Mouse (Mus musculus): ENCODE results near the gene Erap1.
A peak's percentile ranks its signal among the peaks of the same experiment; 100 is the strongest.
"Not testable (repeated sequence)": the region's sequence is repeated elsewhere in the genome, so short reads cannot be mapped to it uniquely, and the experiment has no call there.

The Erap1 gene

DNA sequence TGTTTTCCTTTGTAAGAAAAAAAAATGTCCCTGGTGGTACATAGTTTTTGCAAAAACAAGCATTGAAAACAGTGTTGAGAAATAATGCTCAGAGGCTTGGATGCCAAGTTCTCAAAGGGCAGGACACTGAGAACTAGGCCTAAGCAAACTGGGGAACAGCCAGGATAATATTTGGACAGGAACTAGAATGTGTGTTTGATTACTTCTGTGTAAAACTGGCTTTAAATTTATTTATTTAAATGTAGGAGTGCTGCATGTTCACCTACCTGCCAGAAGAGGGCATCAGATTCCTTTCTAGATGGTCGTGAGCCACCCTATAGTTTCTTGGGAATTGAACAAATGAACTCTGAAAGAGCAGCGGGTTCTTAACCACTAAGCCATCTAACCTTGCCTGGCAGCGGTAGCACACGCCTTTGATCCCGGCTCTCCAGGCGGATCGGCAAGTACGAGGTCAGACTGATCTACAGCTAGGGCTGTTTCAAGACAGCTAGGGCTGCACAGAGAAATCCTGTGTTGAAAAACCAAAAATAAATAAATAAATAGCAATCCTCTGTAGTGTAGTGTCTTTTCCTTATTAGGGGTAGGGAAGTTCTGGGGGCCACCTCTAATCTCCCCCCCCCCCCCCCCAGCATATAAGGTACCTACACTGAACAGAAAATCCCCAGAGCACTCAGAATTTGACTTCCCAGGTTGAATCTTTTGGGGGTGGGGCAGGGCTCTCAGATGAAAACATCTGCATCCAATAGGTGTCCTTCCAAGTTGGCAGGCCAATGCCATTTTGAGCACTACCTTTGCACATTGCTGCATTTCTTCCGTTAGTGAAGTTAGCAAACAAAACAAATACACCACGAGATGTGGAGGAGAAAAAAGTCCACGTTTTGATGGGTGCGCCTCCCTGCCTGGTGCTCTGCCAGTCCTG is at the start of gene Erap1:
TSS of gene Erap1 (plus strand) at position 776 of the 919 bp plus-strand sequence.
- peak; percentile 65 for DNase-seq (ENCODE audit: inconsistent ontology term)

DNA sequence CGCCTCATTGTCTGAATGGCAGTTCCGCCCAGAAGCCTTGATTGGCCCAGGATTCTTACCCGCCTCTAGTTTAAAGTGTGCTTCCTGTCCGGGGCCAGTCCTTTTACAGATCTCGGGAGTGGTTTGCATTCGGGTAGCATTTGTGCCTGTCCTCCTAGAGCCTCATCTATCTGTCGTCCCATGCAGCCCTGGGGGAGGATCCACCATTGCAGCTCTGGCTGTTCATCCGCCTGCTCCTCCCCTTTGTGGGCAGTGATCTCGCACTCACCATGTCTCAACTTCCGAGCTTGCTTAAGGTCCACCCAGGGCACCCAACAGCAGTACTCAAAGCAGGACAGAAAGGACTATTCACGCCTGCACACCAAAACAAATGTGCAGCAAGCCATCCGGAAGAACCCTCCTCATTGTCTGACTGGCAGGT is 48.0 kb upstream of the Erap1 start:
- peak; percentile 1 for DNase-seq (ENCODE audit: inconsistent ontology term)

DNA sequence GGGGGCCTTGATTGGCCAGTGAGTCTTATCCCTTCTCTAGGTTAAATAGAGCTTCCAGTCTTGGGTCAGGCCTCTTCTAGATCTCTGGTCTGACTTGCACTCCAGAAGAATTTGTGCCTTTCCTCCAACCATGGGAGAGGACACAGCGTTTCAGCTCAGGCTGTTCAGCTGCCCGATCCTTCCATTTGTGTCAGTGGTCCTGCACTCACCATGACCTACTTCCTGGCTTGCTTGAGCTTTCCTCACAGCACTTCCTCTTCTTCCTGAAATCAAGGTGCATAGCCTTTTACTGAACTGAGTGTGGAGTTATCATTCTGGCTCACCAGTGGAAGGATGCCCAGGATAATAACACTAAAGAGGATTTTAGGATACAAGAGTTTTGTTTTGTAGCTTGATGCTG is 47.5 kb upstream of the Erap1 start:
- not testable (repeated sequence) for DNase-seq (ENCODE audit: inconsistent ontology term)

DNA sequence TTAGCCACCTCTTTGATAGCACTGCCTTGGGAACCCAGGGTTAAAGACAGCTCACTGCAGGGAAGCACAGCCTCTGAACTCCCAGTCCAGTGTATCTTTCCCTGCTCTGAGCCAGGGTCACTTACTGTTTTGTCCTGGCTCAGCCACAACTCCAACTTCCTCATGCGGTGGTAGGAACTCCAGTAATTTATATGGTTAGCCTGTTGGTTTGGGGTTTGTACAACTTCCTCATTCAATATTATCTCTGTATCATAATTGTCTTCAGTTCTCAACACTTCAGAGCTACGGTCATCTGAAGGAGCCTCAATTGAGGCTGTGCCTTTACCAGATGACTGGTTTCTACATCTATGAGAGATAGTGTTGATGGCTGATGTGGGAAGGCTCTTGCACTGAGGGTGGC is 42.3 kb upstream of the Erap1 start:
- DNase-seq (ENCODE audit: inconsistent ontology term): not testable (repeated sequence)

DNA sequence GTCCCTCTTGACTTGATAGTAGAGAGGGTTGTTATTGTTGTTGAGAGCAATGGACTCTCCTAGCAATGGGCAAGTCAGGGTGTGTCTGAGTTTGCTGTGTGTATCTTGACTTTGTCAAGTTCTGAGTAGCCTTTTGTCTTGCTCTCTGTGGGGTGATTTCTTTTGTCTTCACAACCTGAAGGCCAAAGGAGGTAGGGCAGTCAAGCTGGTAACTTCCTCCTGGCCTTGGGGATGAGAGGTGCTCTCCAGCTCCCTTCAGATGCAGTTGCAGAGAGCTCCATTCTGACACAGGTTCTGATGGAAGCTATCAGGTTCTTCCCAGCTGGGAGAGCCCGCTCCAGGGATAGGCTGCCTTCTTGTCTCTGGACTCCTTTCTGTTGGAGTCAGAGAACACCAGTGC is 37.6 kb upstream of the Erap1 start:
- DNase-seq (ENCODE audit: inconsistent ontology term): not testable (repeated sequence)

DNA sequence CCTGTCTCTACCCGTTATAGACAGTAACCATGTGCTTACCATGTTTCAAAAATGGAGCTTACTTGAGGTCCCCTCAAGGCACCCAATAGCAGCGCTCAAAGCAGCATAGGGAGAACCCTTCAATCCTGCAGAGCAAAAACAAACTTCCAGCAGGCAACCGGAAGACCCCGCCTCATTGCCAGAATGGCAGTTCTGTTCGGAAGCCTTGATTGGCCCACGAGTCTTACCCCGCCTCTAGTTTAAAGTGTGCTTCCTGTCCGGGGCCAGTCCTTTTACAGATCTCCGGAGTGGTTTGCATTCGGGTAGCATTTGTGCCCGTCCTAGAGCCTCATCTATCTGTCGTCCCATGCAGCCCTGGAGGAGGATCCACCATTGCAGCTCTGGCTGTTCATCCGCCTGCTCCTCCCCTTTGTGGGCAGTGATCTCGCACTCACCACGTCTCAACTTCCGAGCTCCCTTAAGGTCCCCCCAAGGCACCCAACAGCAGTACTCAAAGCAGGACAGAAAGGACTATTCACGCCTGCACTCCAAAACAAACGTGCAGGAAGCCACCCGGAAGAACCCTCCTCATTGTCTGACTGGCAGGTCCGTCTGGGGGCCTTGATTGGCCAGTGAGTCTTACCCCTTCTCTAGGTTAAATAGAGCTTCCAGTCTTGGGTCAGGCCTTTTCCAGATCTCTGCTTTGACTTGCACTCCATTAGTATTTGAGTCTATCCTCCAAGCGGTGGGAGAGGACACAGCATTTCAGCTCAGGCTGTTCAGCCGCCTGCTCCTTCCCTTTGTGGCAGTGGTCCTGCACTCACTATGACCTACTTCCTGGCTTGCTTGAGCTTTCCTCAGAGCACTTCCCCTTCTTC is 22.0 kb upstream of the Erap1 start:
- DNase-seq (ENCODE audit: inconsistent ontology term): peak; percentile 79

DNA sequence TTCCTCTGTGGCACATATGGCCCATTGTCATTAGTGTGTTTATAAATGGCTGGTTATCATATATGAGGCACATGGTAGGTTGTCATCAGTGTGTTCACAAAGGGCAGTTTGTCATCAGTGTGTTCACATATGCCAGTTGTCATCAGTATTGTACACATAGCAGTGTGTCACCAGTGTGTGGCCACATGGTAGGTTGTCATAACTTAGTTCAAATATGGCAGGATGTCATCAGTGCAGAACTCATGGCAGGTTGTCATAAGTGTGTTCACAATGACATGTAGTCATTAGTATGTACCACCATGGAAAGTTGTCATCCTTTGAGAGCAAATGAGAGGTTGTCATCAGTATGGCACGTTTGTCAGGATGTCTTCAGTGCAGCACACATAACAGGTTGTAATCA is 7.0 kb upstream of the Erap1 start:
- no peak for DNase-seq (ENCODE audit: inconsistent ontology term)

DNA sequence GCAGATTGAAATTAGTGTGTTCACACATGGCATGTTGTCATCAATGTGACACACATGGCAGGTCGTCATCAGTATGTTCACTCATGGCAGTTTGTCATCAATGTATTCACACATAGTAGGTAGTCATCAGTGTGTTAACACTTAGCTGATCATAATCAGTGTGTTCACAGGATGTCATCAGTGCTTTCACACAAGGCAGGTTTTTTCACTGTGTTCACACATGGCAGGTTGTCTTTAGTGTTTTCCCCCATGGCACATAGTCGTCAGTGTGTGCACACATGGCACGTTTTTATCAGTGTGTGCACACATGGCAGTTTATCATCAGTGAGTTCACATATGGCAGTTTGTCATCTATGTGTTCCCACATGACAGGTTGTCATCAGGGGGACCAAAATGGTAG is 6.5 kb upstream of the Erap1 start:
- no peak for DNase-seq (ENCODE audit: inconsistent ontology term)

DNA sequence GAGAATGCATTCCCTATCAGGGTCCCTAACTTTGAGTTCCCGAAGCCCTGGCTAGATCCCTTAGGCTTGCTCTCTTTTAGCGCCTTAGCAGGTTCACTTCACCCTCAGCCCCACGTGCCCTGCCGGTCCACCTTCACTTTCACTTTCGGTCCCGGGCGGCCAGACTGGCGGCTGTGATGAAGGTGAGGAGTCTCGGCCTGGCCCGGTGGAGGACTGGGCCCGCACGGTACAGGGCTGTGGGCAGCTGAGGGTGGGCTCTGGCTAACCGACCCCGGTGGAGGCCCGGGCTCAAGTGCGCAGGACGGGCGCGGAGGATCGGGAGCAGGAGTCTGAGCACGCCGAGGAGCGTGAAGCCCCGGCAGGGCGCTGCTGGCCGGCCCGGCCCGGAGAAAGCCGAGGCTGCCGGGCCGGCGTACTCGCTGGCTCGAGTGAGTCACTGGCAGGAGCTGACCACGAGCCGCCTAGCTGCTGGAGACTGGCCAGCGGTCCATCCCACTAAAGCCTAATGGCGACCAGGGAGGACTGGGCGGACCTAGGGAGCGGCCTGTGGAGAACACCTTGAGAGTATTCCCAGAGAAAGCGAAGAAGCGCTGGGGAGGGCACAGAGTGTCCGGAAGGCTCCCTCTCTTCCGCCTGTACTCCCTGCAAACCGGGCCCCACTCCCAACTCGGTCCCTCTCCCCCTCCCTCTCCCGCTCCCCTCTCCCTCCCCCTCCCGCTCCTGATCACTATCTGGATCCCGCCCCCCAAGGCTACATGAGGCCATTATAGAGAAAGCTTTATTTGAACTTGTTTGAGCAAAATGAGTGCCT is 549 bp downstream of the Erap1 start:
- DNase-seq (ENCODE audit: inconsistent ontology term): peak; percentile 93

DNA sequence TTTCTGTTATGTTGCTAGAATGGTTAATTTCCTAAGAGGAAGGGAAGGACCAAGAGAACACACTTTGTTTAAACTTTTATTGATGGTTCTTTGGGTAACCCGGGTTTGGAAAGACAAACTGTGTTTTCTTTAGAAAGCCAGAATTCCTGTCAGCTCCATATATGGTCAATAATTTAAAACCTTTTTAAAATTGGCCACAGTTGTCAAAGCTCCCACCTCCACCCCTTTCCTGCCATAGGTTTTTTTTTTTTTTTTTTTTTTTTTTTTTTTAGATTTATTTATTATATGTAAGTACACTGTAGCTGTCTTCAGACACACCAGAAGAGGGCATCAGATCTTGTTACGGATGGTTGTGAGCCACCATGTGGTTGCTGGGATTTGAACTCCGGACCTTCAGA is 1.2 kb downstream of the Erap1 start:
- DNase-seq (ENCODE audit: inconsistent ontology term): not testable (repeated sequence)

DNA sequence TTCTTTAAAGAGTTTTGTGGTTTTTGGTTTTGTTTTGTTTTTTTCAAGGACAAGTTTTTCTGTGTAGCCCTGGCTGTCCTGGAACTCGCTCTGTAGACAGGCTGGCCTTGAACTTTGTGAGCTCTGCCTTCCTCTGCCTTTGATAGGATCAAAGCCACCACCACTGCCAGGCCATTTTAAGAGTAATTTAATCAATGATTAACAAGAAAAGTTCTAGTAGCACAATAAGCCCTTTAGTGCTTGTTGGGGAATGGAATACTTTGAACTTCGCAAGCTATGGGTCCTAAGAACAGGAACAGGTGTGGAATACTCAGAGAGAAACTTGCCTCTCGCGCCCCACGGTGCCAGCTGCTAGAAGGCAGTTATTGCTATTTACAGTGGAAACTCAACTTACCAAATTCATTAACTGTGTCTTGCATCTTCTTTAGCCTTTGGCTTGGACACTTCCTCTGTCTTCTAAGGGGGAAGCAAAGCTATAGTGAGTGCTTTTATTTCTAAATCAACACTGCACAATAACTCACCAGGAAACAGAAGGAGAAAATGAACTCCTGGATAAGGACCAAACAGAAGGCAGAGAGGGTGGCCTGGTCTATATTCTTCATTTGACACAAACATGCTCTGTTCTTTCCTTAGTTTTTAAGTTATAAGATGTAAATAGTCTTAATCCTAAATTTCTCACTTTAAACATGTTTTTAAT is 56.3 kb downstream of the Erap1 start:
- no peak for DNase-seq (ENCODE audit: inconsistent ontology term)

DNA sequence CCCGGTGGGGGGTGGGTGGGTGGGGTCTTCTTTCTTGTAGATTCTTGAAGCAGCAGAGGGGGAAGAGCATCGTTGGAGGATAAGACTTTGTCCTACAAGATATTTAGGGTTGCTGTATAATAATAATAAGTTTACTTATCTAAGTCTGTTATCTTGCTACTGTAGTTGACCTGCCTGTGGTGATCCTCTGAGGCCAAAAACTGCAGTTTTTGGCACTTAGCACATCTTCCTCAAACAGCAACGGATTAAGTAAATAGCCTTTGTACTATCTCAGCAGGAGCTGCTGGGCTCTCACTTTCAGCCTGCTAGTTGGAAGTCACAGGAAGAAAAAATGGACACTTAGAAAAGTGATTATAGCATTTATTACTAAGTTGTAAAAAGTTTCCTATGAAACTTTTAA is 56.9 kb downstream of the Erap1 start:
- no peak for DNase-seq (ENCODE audit: inconsistent ontology term)

DNA sequence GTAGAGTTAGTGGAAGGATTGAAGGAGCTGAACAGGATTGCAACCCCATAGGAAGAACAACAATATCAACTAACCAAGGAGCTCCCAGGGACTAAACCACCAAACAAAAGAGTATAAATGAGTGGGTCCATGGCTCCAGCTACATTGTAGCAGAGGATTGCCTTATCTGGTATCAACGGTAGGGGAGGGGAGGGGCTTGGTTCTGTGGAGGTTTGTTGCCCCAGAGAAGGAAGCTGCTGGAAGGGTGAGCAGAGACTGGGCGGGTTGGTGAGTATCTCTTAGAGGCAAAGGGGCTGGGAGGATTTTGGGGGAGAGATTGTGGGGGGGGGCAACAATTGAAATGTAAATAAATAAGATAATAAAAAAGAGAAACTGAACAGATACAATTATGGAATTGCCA is 79.6 kb downstream of the Erap1 start:
- DNase-seq (ENCODE audit: inconsistent ontology term): no peak

DNA sequence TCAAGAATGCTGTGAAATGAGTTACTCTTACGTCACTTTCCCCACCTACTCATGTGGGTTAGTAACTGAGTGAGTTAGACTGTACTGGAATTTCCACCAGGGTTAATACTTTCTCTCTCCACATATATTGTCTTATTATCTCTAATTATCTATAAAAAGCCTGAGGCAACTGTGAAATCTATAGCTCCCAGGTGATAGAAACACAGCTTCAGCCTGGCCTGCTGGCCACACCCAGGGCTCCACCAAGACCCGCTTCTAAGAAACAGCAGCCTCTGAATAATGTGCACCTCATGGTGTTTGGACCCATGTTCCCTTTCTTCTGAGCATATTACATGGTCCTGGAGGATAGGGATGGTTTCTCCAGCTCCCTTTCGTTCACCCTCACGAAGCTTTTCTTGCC is 94.4 kb downstream of the Erap1 start:
- DNase-seq (ENCODE audit: inconsistent ontology term): no peak

DNA sequence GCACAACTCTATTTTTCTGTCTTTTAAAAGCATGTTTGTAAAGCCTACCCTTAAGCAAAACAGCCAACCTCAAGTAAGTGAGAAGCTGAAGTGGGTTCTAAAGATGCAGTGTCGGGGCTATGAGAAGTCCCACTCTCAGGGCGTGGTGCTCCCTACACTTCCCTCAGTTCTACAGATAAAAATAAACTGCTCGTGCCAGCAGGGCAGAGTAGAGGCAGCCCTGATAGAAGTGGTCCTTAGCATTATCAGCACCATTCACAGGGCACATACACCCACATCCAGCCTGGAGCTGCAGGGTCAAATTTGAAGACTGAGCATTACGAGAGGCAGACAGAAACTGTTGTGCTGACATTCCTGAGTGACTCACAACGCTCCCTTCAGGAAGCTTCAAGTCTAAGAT is 96.5 kb downstream of the Erap1 start:
- DNase-seq (ENCODE audit: inconsistent ontology term): no peak

DNA sequence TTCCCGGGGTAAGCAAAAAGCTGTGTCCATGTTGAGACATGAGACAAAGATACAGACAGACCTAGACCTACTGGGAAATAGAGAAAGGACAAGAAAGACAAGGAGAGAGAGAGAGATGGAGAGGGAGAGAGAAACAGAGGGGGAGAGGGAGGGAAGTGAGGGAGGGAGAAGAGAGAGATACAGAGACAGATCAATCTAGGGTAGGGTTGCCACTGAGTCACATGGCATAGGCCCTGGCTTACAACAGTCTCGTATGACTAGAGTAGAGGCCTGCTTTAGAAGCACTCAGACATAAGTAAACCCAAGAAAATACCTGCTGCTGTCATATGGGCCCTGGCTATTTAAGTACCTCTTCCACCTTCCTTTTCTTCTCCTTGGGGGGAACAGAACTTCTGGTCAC is 97.0 kb downstream of the Erap1 start:
- DNase-seq (ENCODE audit: inconsistent ontology term): no peak

Data from Muller cell, postnatal 12 days (primary cell).